Mouse (Mus musculus) CH12.LX (cell line): Measurements from ENCODE around the gene Olfr220.

Source experiments
- BHLHE40 ChIP-seq: IDR thresholded peaks from 2 replicates; pipeline ENCODE4 v1.6.1; 2011; ENCODE audit warnings: mild to moderate bottlenecking, low read depth, low read length, improper control_type of control experiment
- CTCF ChIP-seq, 2 experiments: IDR thresholded peaks in 1 of 2; conservative IDR thresholded peaks in 1 of 2; 2 replicates each; pipeline ENCODE4 v1.5.1; 2011 to 2012; ENCODE audit warnings: low read depth in 2 of 2, low read length in 2 of 2, improper control_type of control experiment in 1 of 2, inconsistent platforms in 1 of 2, mild to moderate bottlenecking in 1 of 2, moderate library complexity in 1 of 2
- ELF1 ChIP-seq: IDR thresholded peaks from 2 replicates; pipeline ENCODE4 v1.6.1; 2014; ENCODE audit warnings: low read depth, mild to moderate bottlenecking, inconsistent platforms, low read length, improper control_type of control experiment
- EP300 ChIP-seq: IDR thresholded peaks from 2 replicates; pipeline ENCODE4 v1.6.1; 2011; ENCODE audit warnings: low read length, improper control_type of control experiment
- HCFC1 ChIP-seq: IDR thresholded peaks from 2 replicates; pipeline ENCODE4 v1.6.1; 2012; ENCODE audit warnings: low read depth, mild to moderate bottlenecking, inconsistent platforms, low read length, improper control_type of control experiment
- MXI1 ChIP-seq: IDR thresholded peaks from 2 replicates; pipeline ENCODE4 v1.6.1; 2011; ENCODE audit warnings: mild to moderate bottlenecking, low read depth, low read length, improper control_type of control experiment
- POLR2A ChIP-seq: IDR thresholded peaks from 2 replicates; pipeline ENCODE4 v1.6.1; 2011; ENCODE audit warnings: low read depth, mild to moderate bottlenecking, improper control_type of control experiment, low read length
- RCOR1 ChIP-seq: conservative IDR thresholded peaks from 2 replicates; pipeline ENCODE4 v1.6.1; 2012; ENCODE audit warnings: low read depth, mild to moderate bottlenecking, inconsistent platforms, low read length, improper control_type of control experiment
- TBP ChIP-seq: conservative IDR thresholded peaks from 2 replicates; pipeline ENCODE4 v1.6.1; 2011; ENCODE audit warnings: low read depth, low read length, improper control_type of control experiment
- USF1 ChIP-seq: IDR thresholded peaks from 2 replicates; pipeline ENCODE4 v1.6.1; 2014; ENCODE audit warnings: low read depth, mild to moderate bottlenecking, inconsistent platforms, low read length, improper control_type of control experiment
- ZC3H11A ChIP-seq: IDR thresholded peaks from 2 replicates; pipeline ENCODE4 v1.6.1; 2012; ENCODE audit warnings: low read depth, mild to moderate bottlenecking, inconsistent platforms, low read length, improper control_type of control experiment
- ZMIZ1 ChIP-seq: IDR thresholded peaks from 2 replicates; pipeline ENCODE4 v1.6.1; 2012; ENCODE audit warnings: low read depth, mild to moderate bottlenecking, inconsistent platforms, low read length, improper control_type of control experiment
- ZNF384 ChIP-seq: IDR thresholded peaks from 2 replicates; pipeline ENCODE4 v1.6.1; 2012; ENCODE audit warnings: low read depth, low read length, improper control_type of control experiment, inconsistent platforms

- TF ChIP-seq POLR2A (no peak), ELF1 (no peak), EP300 (no peak), MXI1 (no peak), CTCF (conservative IDR thresholded peaks at IDR 0.05 in 1 of 2, IDR thresholded peaks at IDR 0.05 in 1 of 2; ENCODE audit: low read depth in 2 of 2, low read length in 2 of 2) (no peak), RCOR1 (no peak), TBP (no peak), USF1 (no peak), ZC3H11A (no peak), ZMIZ1 (no peak), BHLHE40 (no peak), ZNF384 (no peak), HCFC1 (no peak)
Observed at GRCm38 (mm10) chr1:174434121-174434520, 7.8 kb upstream of the Olfr220 start.
